9 mouse cellular contexts compared by ENCODE assay signal in genomic region chr5:31094100-31094798, GRCm38 (mm10). TPM values are rescaled to one million over a fixed set of nuclear protein-coding genes. Genes with fewer than 3 reads are reported as not detected.
DNase-seq lines count a peak whose midpoint lies in the region; ATAC-seq and TF ChIP-seq lines count a peak whose summit lies in the region.
"Had no signal": no experiment of that assay in that cellular context is flagged by ENCODE, and none has a peak within 500 bp of the region (broad histone marks: within the 10 kb centered on the region; RNA-seq: fewer than 3 reads in every experiment).

No protein-coding gene starts in this region.

- no peak overlapping the region for H3K4me3 ChIP-seq in C2C12 (ENCODE audit: insufficient read depth, poor library complexity, severe bottlenecking)
- peak overlapping the region; percentile 18; the same call in 1 of the 2 replicates for H3K4me3 ChIP-seq in forebrain, embryonic 14.5 days (ENCODE audit: low read depth, low read length)
- H3K4me3 ChIP-seq in liver, embryonic 14.5 days (ENCODE audit: insufficient read depth in 1 of 2, low read depth in 2 of 2, low read length in 2 of 2), result no peak overlapping the region
- peak overlapping the region; percentile 31 for H3K4me3 ChIP-seq in stomach, postnatal 0 days (ENCODE audit: low read depth, low read length)
- H3K4me3 ChIP-seq: erythroblast, embryonic 14.5 days had no signal

- ATAC-seq in frontal cortex, adult (ENCODE audit: low TSS enrichment), result 0 out of 2 replicates have a peak, but pooled peaks have one; percentile 14
- no peak for ATAC-seq in forebrain, embryonic 14.5 days
- no peak for ATAC-seq in liver, embryonic 14.5 days (ENCODE audit: insufficient read depth)
- no peak for ATAC-seq in stomach, postnatal 0 days (ENCODE audit: low FRiP score, low TSS enrichment)

- peaks cover 35% of the 10 kb centered on the region for H3K27me3 ChIP-seq in C2C12 (ENCODE audit: control insufficient read depth, insufficient read depth, insufficient read length)
- peaks cover 73% of the 10 kb centered on the region for H3K27me3 ChIP-seq in forebrain, embryonic 14.5 days (replicated peaks; ENCODE audit: control insufficient read depth, insufficient read depth, low read length)
- H3K27me3 ChIP-seq in liver, embryonic 14.5 days (ENCODE audit: control insufficient read depth, insufficient read depth, low read length), result peaks cover 71% of the 10 kb centered on the region
- H3K27me3 ChIP-seq in stomach, postnatal 0 days (ENCODE audit: control insufficient read depth, insufficient read depth, low read length), result peaks cover 31% of the 10 kb centered on the region

- TF ChIP-seq EP300 in liver, embryonic 14.5 days (IDR thresholded peaks at IDR 0.05; ENCODE audit: low read depth), result no peak
- no peak for TF ChIP-seq EP300 in stomach, postnatal 0 days (optimal IDR thresholded peaks at IDR 0.05)

- no peak overlapping the region for H3K27ac ChIP-seq in forebrain, embryonic 14.5 days (ENCODE audit: low read depth, low read length)
- no peak overlapping the region for H3K27ac ChIP-seq in liver, embryonic 14.5 days
- H3K27ac ChIP-seq in stomach, postnatal 0 days (replicated peaks), result no peak overlapping the region

- H3K36me3 ChIP-seq in C2C12 (ENCODE audit: control insufficient read depth, insufficient read depth), result no peaks in the 10 kb centered on the region
- H3K36me3 ChIP-seq in forebrain, embryonic 14.5 days (ENCODE audit: control insufficient read depth, insufficient read depth, low read length), result no peaks in the 10 kb centered on the region
- no peaks in the 10 kb centered on the region for H3K36me3 ChIP-seq in liver, embryonic 14.5 days (replicated peaks; ENCODE audit: control insufficient read depth, insufficient read depth, low read depth)
- H3K36me3 ChIP-seq in stomach, postnatal 0 days (ENCODE audit: control insufficient read depth, insufficient read depth, low read length), result no peaks in the 10 kb centered on the region

- no peaks in the 10 kb centered on the region for H3K79me2 ChIP-seq in C2C12 (ENCODE audit: control insufficient read depth, insufficient read depth)

- H3ac ChIP-seq in C2C12 (ENCODE audit: control insufficient read depth, insufficient read length, low read depth), result no peak overlapping the region

- no peak overlapping the region for H3K9ac ChIP-seq in forebrain, embryonic 14.5 days (ENCODE audit: low read length)
- no peak overlapping the region for H3K9ac ChIP-seq in liver, embryonic 14.5 days (replicated peaks)
- H3K9ac ChIP-seq in stomach, postnatal 0 days (ENCODE audit: low read length), result no peak overlapping the region

- H3K4me2 ChIP-seq in forebrain, embryonic 14.5 days (ENCODE audit: low read length), result peak overlapping the region; percentile 35; the same call in 1 of the 2 replicates
- H3K4me2 ChIP-seq in liver, embryonic 14.5 days (ENCODE audit: low read depth), result peak overlapping the region; percentile 47
- peak overlapping the region; percentile 47 for H3K4me2 ChIP-seq in stomach, postnatal 0 days (replicated peaks; ENCODE audit: low read depth)

- peaks cover 14% of the 10 kb centered on the region; the same call in 1 of the 2 replicates for H3K4me1 ChIP-seq in forebrain, embryonic 14.5 days (ENCODE audit: control insufficient read depth, insufficient read depth, low read length)
- no peaks in the 10 kb centered on the region for H3K4me1 ChIP-seq in liver, embryonic 14.5 days (replicated peaks; ENCODE audit: control insufficient read depth in 2 of 2, insufficient read depth in 2 of 2, low read length in 1 of 2)
- H3K4me1 ChIP-seq in stomach, postnatal 0 days (replicated peaks; ENCODE audit: control insufficient read depth, insufficient read depth), result peaks cover 4% of the 10 kb centered on the region

- H3K9me3 ChIP-seq in forebrain, embryonic 14.5 days (replicated peaks; ENCODE audit: control insufficient read depth, low read length), result no peaks in the 10 kb centered on the region
- no peaks in the 10 kb centered on the region for H3K9me3 ChIP-seq in liver, embryonic 14.5 days (ENCODE audit: control insufficient read depth, low read length)
- H3K9me3 ChIP-seq in stomach, postnatal 0 days (ENCODE audit: control insufficient read depth, low read length), result no peaks in the 10 kb centered on the region

- 2% methylated on average over 29 of the region's 29 CpGs for WGBS in forebrain, embryonic 14.5 days
- 3% methylated on average over 29 of the region's 29 CpGs for WGBS in liver, embryonic 14.5 days (ENCODE audit: insufficient replicate concordance)
- 3% methylated on average over 29 of the region's 29 CpGs for WGBS in stomach, postnatal 0 days

- DNase-seq in frontal cortex, postnatal 14 days (ENCODE audit: low spot score in 2 of 2), result no peak
- no peak for DNase-seq in forebrain, embryonic 14.5 days (ENCODE audit: low spot score)
- no peak for DNase-seq in liver, embryonic 14.5 days (ENCODE audit: low read depth in 3 of 3, low spot score in 3 of 3)
- no peak for DNase-seq in stomach, postnatal 0 days (ENCODE audit: low spot score)
- no peak for DNase-seq in cerebellum, adult 11-12 months
- DNase-seq in gastrocnemius, postnatal 4 days (ENCODE audit: low spot score in 2 of 2), result no peak

- TF ChIP-seq CTCF in C2C12 (IDR thresholded peaks at IDR 0.05; ENCODE audit: control insufficient read depth, insufficient read depth, insufficient read length), result no peak
- no peak for TF ChIP-seq CTCF in liver, embryonic 14.5 days (IDR thresholded peaks at IDR 0.05; ENCODE audit: low read depth)
- no peak for TF ChIP-seq CTCF in stomach, postnatal 0 days (IDR thresholded peaks at IDR 0.05; ENCODE audit: low read depth)

- no peaks in the 10 kb centered on the region for H3K79me3 ChIP-seq in C2C12 (ENCODE audit: low read depth)

TF ChIP-seq in C2C12, 6 proteins besides CTCF, POLR2A, EP300 and RAD21:
- TF ChIP-seq CEBPB (IDR thresholded peaks at IDR 0.05; ENCODE audit: low read depth) (no peak), USF1 (IDR thresholded peaks at IDR 0.05; ENCODE audit: low read depth) (peak; percentile 73)
TF ChIP-seq in C2C12: peak in this region for 1.

RNA-seq across cellular contexts. Expression of gene Dnajc5g, which starts 11.8 kb away (rescaled TPM):
- not detected for polyA plus RNA-seq in C2C12 (2012; fragmentation: generic; extraction: Trizol)
- not detected in 2 replicates for polyA plus RNA-seq in forebrain, embryonic 14.5 days (2014; fragmentation: Nextera tagmentation; extraction: Ambion mirVana)
- polyA plus RNA-seq in liver, embryonic 14.5 days (2012; rRNA removed), result not detected in 2 replicates
- not detected in 2 replicates for polyA plus RNA-seq in liver, embryonic 14.5 days (2014; fragmentation: Nextera tagmentation; extraction: Ambion mirVana)
- not detected in 2 replicates for polyA plus RNA-seq in stomach, postnatal 0 days (2015; fragmentation: Nextera tagmentation; extraction: Ambion mirVana)
- total RNA-seq in gastrocnemius, postnatal 4 days (2021), result not detected
- polyA plus RNA-seq: erythroblast, embryonic 14.5 days had no signal

RNA-seq across cellular contexts. Expression of gene Slc30a3, which starts 13.8 kb away (rescaled TPM):
- polyA plus RNA-seq in C2C12 (2012; fragmentation: generic; extraction: Trizol), result 0.71 TPM
- 2.0 TPM in 2 replicates for polyA plus RNA-seq in forebrain, embryonic 14.5 days (2014; fragmentation: Nextera tagmentation; extraction: Ambion mirVana)
- 0.26 and 0.40 TPM in 2 replicates for polyA plus RNA-seq in liver, embryonic 14.5 days (2012; rRNA removed)
- 0.14 and 0.41 TPM in 2 replicates for polyA plus RNA-seq in liver, embryonic 14.5 days (2014; fragmentation: Nextera tagmentation; extraction: Ambion mirVana)
- polyA plus RNA-seq in stomach, postnatal 0 days (2015; fragmentation: Nextera tagmentation; extraction: Ambion mirVana), result 0.11 TPM in 1 of 2 replicates, not detected in the other
- not detected for total RNA-seq in gastrocnemius, postnatal 4 days (2021)
- polyA plus RNA-seq: erythroblast, embryonic 14.5 days had no signal

RNA-seq across cellular contexts. Expression of gene Trim54, which starts 22.3 kb away (rescaled TPM):
- polyA plus RNA-seq in C2C12 (2012; fragmentation: generic; extraction: Trizol), result 6.5 TPM
- polyA plus RNA-seq in forebrain, embryonic 14.5 days (2014; fragmentation: Nextera tagmentation; extraction: Ambion mirVana), result not detected in 2 replicates
- polyA plus RNA-seq in liver, embryonic 14.5 days (2012; rRNA removed), result not detected in 2 replicates
- not detected in 2 replicates for polyA plus RNA-seq in liver, embryonic 14.5 days (2014; fragmentation: Nextera tagmentation; extraction: Ambion mirVana)
- polyA plus RNA-seq in stomach, postnatal 0 days (2015; fragmentation: Nextera tagmentation; extraction: Ambion mirVana), result 0.06 TPM in 1 of 2 replicates, not detected in the other
- total RNA-seq in gastrocnemius, postnatal 4 days (2021), result 100 to 1,000 TPM; 139 to 160 TPM
- polyA plus RNA-seq: erythroblast, embryonic 14.5 days had no signal

RNA-seq across cellular contexts. Expression of gene Cad, which starts 39.7 kb away (rescaled TPM):
- polyA plus RNA-seq in C2C12 (2012; fragmentation: generic; extraction: Trizol), result 64.9 TPM
- 16.5 and 19.4 TPM in 2 replicates for polyA plus RNA-seq in forebrain, embryonic 14.5 days (2014; fragmentation: Nextera tagmentation; extraction: Ambion mirVana)
- polyA plus RNA-seq in liver, embryonic 14.5 days (2012; rRNA removed), result 18.2 and 20.4 TPM in 2 replicates
- 14.0 and 15.8 TPM in 2 replicates for polyA plus RNA-seq in liver, embryonic 14.5 days (2014; fragmentation: Nextera tagmentation; extraction: Ambion mirVana)
- 4.9 and 6.1 TPM in 2 replicates for polyA plus RNA-seq in stomach, postnatal 0 days (2015; fragmentation: Nextera tagmentation; extraction: Ambion mirVana)
- total RNA-seq in gastrocnemius, postnatal 4 days (2021), result 10 to 100 TPM; 40.4 to 41.0 TPM

RNA-seq across cellular contexts. Expression of gene Ucn, which starts 44.4 kb away (rescaled TPM):
- not detected for polyA plus RNA-seq in C2C12 (2012; fragmentation: generic; extraction: Trizol)
- not detected in 2 replicates for polyA plus RNA-seq in forebrain, embryonic 14.5 days (2014; fragmentation: Nextera tagmentation; extraction: Ambion mirVana)
- not detected in 2 replicates for polyA plus RNA-seq in liver, embryonic 14.5 days (2012; rRNA removed)
- polyA plus RNA-seq in liver, embryonic 14.5 days (2014; fragmentation: Nextera tagmentation; extraction: Ambion mirVana), result not detected in 2 replicates
- polyA plus RNA-seq in stomach, postnatal 0 days (2015; fragmentation: Nextera tagmentation; extraction: Ambion mirVana), result not detected in 2 replicates
- total RNA-seq in gastrocnemius, postnatal 4 days (2021), result under 1 TPM in 1 of 2 experiments, not detected in 1; 0.62 TPM
- polyA plus RNA-seq: erythroblast, embryonic 14.5 days had no signal

Comparison
In these comparisons a context has a peak if more than half of its experiments do, and no peak if none do; other contexts are left out.
1. H3K4me3 ChIP-seq: peak in forebrain, embryonic 14.5 days (single experiment) and stomach, postnatal 0 days (single experiment); none in C2C12 (single experiment) and liver, embryonic 14.5 days (0 of 2).
2. Peak in every context shown above with its lines, with median percentiles within 50 percentile points of each other: H3K4me2 ChIP-seq.